Mouse (Mus musculus) thymus, adult 2 months (tissue): ENCODE measurements around the gene Eid2b.
A peak's percentile ranks its signal among the peaks of the same experiment; 100 is the strongest.

Source experiments
- CTCF ChIP-seq: fragments of 200-500 bp; IDR thresholded peaks from 2 replicates; pipeline ENCODE4 v1.5.1; 2012; ENCODE audit warnings: mild to moderate bottlenecking, control low read depth, low read length, moderate library complexity, borderline replicate concordance; ENCODE audit not compliant: control insufficient read depth, poor library complexity, insufficient read depth; ENCODE audit errors: extremely low read depth
- POLR2A ChIP-seq: fragments of 200-500 bp; IDR thresholded peaks from 2 replicates; pipeline ENCODE4 v1.6.1; 2012; ENCODE audit warnings: mild to moderate bottlenecking, low read length, control low read depth, moderate library complexity; ENCODE audit not compliant: control insufficient read depth, poor library complexity, insufficient read depth; ENCODE audit errors: extremely low read depth

DNA sequence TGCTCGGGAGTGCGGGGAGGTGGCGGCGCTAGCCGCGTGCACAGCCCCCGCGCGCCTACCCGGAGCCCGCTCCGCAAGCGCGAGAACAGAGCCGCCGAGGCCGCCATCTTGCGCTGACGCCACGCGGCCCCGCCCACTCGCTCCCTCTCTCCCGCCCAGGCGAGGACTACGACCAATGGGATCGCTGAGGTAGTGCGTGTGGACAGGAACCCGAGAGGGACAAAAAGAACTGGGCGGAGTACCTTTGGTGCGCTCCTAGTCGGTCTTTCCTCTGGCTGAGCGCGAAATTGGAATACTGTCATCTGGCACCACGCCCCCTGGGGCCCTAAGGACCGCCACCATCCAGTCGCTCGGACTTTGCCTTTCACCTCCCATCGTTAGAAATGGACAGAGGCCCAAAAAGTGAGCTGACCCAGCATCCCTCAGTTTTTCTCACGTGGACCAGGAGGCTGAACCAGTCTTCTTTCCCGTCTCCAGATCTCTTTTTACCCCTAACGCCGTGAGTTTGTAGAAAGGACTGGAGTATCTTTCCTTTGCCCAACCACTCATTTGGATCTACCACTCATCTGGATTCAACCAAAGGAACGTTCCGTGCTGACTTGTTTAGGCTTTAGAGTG is 34.5 kb downstream of the Eid2b start, which contains the start of gene Timm50:
- TF ChIP-seq CTCF (0 out of 2 replicates have a peak, but pooled peaks have one; percentile 45), POLR2A (peak; percentile 73; the same call in 1 of the 2 replicates)
